Mouse (Mus musculus): ENCODE results near the gene Camk1g. TPM values are rescaled to one million over a fixed set of nuclear protein-coding genes. Genes with fewer than 3 reads are reported as not detected.

Gene Camk1g
- total and polyA plus RNA-seq, 3 experiments, result 0.16 to 2.8 TPM; not detected in 1

GRCm38 (mm10) chr1:193315705-193316357, 54.3 kb downstream of the Camk1g start:
- DNase-seq, result peak; percentile 86 to 93
- peak overlapping the region; percentile 89 for H3K27ac ChIP-seq
- intact Hi-C loops (cut with DNase I), result loop anchor here (1.0 kb wide), 1 partner anchor 43 kb away; the partner anchor contains the start of gene G0s2
- no peak overlapping the region for H3K4me3 ChIP-seq
- WGBS, result 22% methylated on average over 5 of the region's 5 CpGs
- H3K9ac ChIP-seq (ENCODE audit: low read depth, low read length), result 0 out of 2 replicates have a peak overlapping the region, but pooled peaks have one; percentile 1
- TF ChIP-seq EP300 (IDR thresholded peaks at IDR 0.05; ENCODE audit: insufficient read depth, low read depth, low read length) (peak; percentile 98), CTCF (IDR thresholded peaks at IDR 0.05) (no peak), POLR2A (IDR thresholded peaks at IDR 0.05; ENCODE audit: insufficient read depth, low read depth, low read length) (peak; percentile 16; the same call in 1 of the 2 replicates)
- H3K27me3 ChIP-seq (ENCODE audit: control insufficient read depth, insufficient read depth, low read length), result no peaks in the 10 kb centered on the region
- no peaks in the 10 kb centered on the region for H3K79me2 ChIP-seq (replicated peaks; ENCODE audit: control insufficient read depth, insufficient read depth, low read length)
- no peaks in the 10 kb centered on the region; the same call in 1 of the 2 replicates for H3K36me3 ChIP-seq (ENCODE audit: control insufficient read depth, insufficient read depth, low read length)
- peaks cover 20% of the 10 kb centered on the region for H3K4me1 ChIP-seq (ENCODE audit: control insufficient read depth, insufficient read depth, low read length)

- no peaks in the 10 kb centered on the region for H3K27me3 ChIP-seq (ENCODE audit: control insufficient read depth, insufficient read depth, low read length)
- 19% methylated on average over 1 of the region's 1 CpGs for WGBS
- no peaks in the 10 kb centered on the region; the same call in 1 of the 2 replicates for H3K36me3 ChIP-seq (ENCODE audit: control insufficient read depth, insufficient read depth, low read length)
- no peak overlapping the region for H3K4me3 ChIP-seq
- H3K79me2 ChIP-seq (replicated peaks; ENCODE audit: control insufficient read depth, insufficient read depth, low read length), result no peaks in the 10 kb centered on the region
- peaks cover 17% of the 10 kb centered on the region for H3K4me1 ChIP-seq (ENCODE audit: control insufficient read depth, insufficient read depth, low read length)
- intact Hi-C loops (cut with DNase I), result no loop called here
- H3K27ac ChIP-seq, result no peak overlapping the region
- TF ChIP-seq EP300 (IDR thresholded peaks at IDR 0.05; ENCODE audit: insufficient read depth, low read depth, low read length), result no peak
- no peak for TF ChIP-seq CTCF (IDR thresholded peaks at IDR 0.05)
- no peak for TF ChIP-seq POLR2A (IDR thresholded peaks at IDR 0.05; ENCODE audit: insufficient read depth, low read depth, low read length)
- no peak for DNase-seq
- no peak overlapping the region for H3K9ac ChIP-seq (ENCODE audit: low read depth, low read length)
These were observed 58.5 kb downstream of the Camk1g start for GRCm38 (mm10) chr1:193311596-193311995.

GRCm38 (mm10) chr1:193310519-193311085, 59.5 kb downstream of the Camk1g start:
- no peaks in the 10 kb centered on the region; the same call in 1 of the 2 replicates for H3K36me3 ChIP-seq (ENCODE audit: control insufficient read depth, insufficient read depth, low read length)
- WGBS, result 89% methylated on average over 3 of the region's 3 CpGs
- H3K4me1 ChIP-seq (ENCODE audit: control insufficient read depth, insufficient read depth, low read length), result peaks cover 11% of the 10 kb centered on the region
- no peaks in the 10 kb centered on the region for H3K79me2 ChIP-seq (replicated peaks; ENCODE audit: control insufficient read depth, insufficient read depth, low read length)
- H3K27ac ChIP-seq, result no peak overlapping the region
- intact Hi-C loops (cut with DNase I), result no loop called here
- H3K4me3 ChIP-seq, result no peak overlapping the region
- TF ChIP-seq POLR2A (IDR thresholded peaks at IDR 0.05; ENCODE audit: insufficient read depth, low read depth, low read length) (no peak), EP300 (IDR thresholded peaks at IDR 0.05; ENCODE audit: insufficient read depth, low read depth, low read length) (no peak), CTCF (IDR thresholded peaks at IDR 0.05) (no peak)
- no peaks in the 10 kb centered on the region for H3K27me3 ChIP-seq (ENCODE audit: control insufficient read depth, insufficient read depth, low read length)
- no peak for DNase-seq
- H3K9ac ChIP-seq (ENCODE audit: low read depth, low read length), result no peak overlapping the region

- no peaks in the 10 kb centered on the region for H3K79me2 ChIP-seq (replicated peaks; ENCODE audit: control insufficient read depth, insufficient read depth, low read length)
- H3K4me1 ChIP-seq (ENCODE audit: control insufficient read depth, insufficient read depth, low read length), result peaks cover 6% of the 10 kb centered on the region; the same call in 1 of the 2 replicates
- H3K4me3 ChIP-seq, result no peak overlapping the region
- TF ChIP-seq POLR2A (IDR thresholded peaks at IDR 0.05; ENCODE audit: insufficient read depth, low read depth, low read length) (no peak), EP300 (IDR thresholded peaks at IDR 0.05; ENCODE audit: insufficient read depth, low read depth, low read length) (no peak), CTCF (IDR thresholded peaks at IDR 0.05) (no peak)
- WGBS, result 16% methylated on average over 1 of the region's 1 CpGs
- no peak overlapping the region for H3K27ac ChIP-seq
- no peak overlapping the region for H3K9ac ChIP-seq (ENCODE audit: low read depth, low read length)
- intact Hi-C loops (cut with DNase I), result no loop called here
- no peaks in the 10 kb centered on the region for H3K27me3 ChIP-seq (ENCODE audit: control insufficient read depth, insufficient read depth, low read length)
- no peaks in the 10 kb centered on the region for H3K36me3 ChIP-seq (ENCODE audit: control insufficient read depth, insufficient read depth, low read length)
- no peak for DNase-seq
These were observed 60.1 kb downstream of the Camk1g start for GRCm38 (mm10) chr1:193309785-193310518.

GRCm38 (mm10) chr1:193306832-193307231, 63.3 kb downstream of the Camk1g start:
- intact Hi-C loops (cut with DNase I), result no loop called here
- TF ChIP-seq POLR2A (IDR thresholded peaks at IDR 0.05; ENCODE audit: insufficient read depth, low read depth, low read length) (no peak), CTCF (IDR thresholded peaks at IDR 0.05) (no peak), EP300 (IDR thresholded peaks at IDR 0.05; ENCODE audit: insufficient read depth, low read depth, low read length) (no peak)
- no peaks in the 10 kb centered on the region for H3K79me2 ChIP-seq (replicated peaks; ENCODE audit: control insufficient read depth, insufficient read depth, low read length)
- H3K36me3 ChIP-seq (ENCODE audit: control insufficient read depth, insufficient read depth, low read length), result no peaks in the 10 kb centered on the region
- H3K27ac ChIP-seq, result no peak overlapping the region
- peaks cover 2% of the 10 kb centered on the region; the same call in 1 of the 2 replicates for H3K4me1 ChIP-seq (ENCODE audit: control insufficient read depth, insufficient read depth, low read length)
- H3K4me3 ChIP-seq, result no peak overlapping the region
- 85% methylated on average over 2 of the region's 2 CpGs for WGBS
- DNase-seq, result no peak
- no peaks in the 10 kb centered on the region for H3K27me3 ChIP-seq (ENCODE audit: control insufficient read depth, insufficient read depth, low read length)
- H3K9ac ChIP-seq (ENCODE audit: low read depth, low read length), result no peak overlapping the region

All from heart, adult 2 months (tissue).